Mouse (Mus musculus) forebrain, embryonic 11.5 days (tissue): ENCODE results near the gene Crip2. TPM values are rescaled to one million over a fixed set of nuclear protein-coding genes. Genes with fewer than 3 reads are reported as not detected.

ENCODE experiments used
- ATAC-seq: fragments of 200-750 bp; cut with Nextera tagmentation; replicated peaks from 2 replicates; pipeline ENCODE4 v1.8.0; 2017; ENCODE audit warnings: moderate TSS enrichment; ENCODE audit not compliant: low FRiP score
- DNase-seq: peaks from one replicate; pipeline ENCODE4 v3.0.0-alpha.2; 2017; ENCODE audit warnings: low spot score
- H3K27ac ChIP-seq: fragments of 300-500 bp; sonication (generic); 2 replicates; pipeline ENCODE4 v1.5.1; 2014; ENCODE audit warnings: low read depth, low read length
- H3K27me3 ChIP-seq: fragments of 300-500 bp; sonication (generic); 2 replicates; pipeline ENCODE4 v1.6.1; 2014; ENCODE audit warnings: mild to moderate bottlenecking, low read length, mixed read lengths; ENCODE audit not compliant: control insufficient read depth, insufficient read depth
- H3K36me3 ChIP-seq: fragments of 300-500 bp; sonication (generic); 2 replicates; pipeline ENCODE4 v1.6.1; 2014; ENCODE audit warnings: mild to moderate bottlenecking, low read length, moderate library complexity, mixed read lengths; ENCODE audit not compliant: control insufficient read depth, insufficient read depth
- H3K4me1 ChIP-seq: fragments of 300-500 bp; sonication (generic); replicated peaks from 2 replicates; pipeline ENCODE4 v1.6.1; 2014; ENCODE audit warnings: low read length, mixed read lengths; ENCODE audit not compliant: control insufficient read depth, insufficient read depth
- H3K4me2 ChIP-seq: fragments of 300-500 bp; sonication (generic); 2 replicates; pipeline ENCODE4 v1.6.1; 2014; ENCODE audit warnings: low read depth, mild to moderate bottlenecking, low read length, moderate library complexity, mixed read lengths; ENCODE audit not compliant: severe bottlenecking
- H3K4me3 ChIP-seq: fragments of 300-500 bp; sonication (generic); 2 replicates; pipeline ENCODE4 v1.5.1; 2014; ENCODE audit warnings: low read depth, low read length
- H3K9ac ChIP-seq: fragments of 300-500 bp; sonication (generic); 2 replicates; pipeline ENCODE4 v1.6.1; 2014; ENCODE audit warnings: low read length
- H3K9me3 ChIP-seq: fragments of 300-500 bp; sonication (generic); 2 replicates; pipeline ENCODE4 v1.6.1; 2016; ENCODE audit warnings: low read length, mixed read lengths; ENCODE audit not compliant: control insufficient read depth
- WGBS: fragments of 180-500 bp; shearing (Covaris S2); extraction: QIAGEN DNeasy Blood & Tissue Kit; methylation state at CpG from one replicate; pipeline ENCODE4 v1.1.7; 2014; 5-methylcytosine and 5-hydroxymethylcytosine counted together
- polyA plus RNA-seq: library from polyadenylated mRNA; unstranded; fragments of >200 nt; fragmentation: Nextera tagmentation; extraction: Ambion mirVana; gene quantifications from 2 replicates; pipeline ENCODE4 v1.2.1, GENCODE M21; 2014

Crip2 gene
- 186 and 217 TPM in 2 replicates for polyA plus RNA-seq

DNA sequence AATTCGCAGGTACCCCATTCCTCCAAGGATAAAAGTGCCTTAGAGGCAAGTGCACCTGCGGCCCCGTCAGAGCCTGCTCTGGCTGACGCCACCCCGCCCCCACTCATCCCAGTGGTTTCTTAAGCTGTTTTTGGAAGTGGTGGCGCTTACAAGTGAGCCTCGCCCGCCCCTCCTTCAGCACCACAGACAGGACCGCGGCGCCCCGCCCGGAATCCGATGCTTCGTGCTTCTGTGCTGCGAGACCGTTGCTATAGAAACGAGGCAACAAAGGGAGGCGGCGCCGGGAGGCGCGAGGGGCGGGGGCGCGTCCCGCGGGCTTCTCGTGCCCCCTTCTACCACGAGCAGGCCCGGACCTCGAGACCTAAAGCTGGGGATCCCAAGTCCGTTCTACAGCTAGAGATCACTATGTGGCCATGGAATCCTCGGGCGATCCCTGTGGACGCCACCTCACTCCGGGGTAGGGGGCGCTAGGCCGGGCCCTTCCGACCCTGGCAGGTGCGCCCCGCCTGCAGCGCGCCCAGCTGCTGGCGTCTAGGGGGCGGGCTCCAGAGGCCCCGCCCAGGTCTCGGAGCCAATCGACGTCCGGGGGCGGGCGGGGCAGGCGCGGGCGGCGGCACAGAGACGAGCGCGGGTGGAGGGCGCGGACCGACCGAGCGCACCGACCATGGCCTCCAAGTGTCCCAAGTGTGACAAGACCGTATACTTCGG, at the start of gene Crip2:
Crip2 (plus strand) TSS at position 329 of the 708 bp plus-strand sequence.
- DNase-seq (peak; percentile 97), ATAC-seq (peak; percentile 91)
- under 1% methylated on average over 68 of the region's 68 CpGs for WGBS
- H3K36me3 ChIP-seq: peaks cover 12% of the 10 kb centered on the region; the same call in 1 of the 2 replicates
- H3K27me3 ChIP-seq: no peaks in the 10 kb centered on the region; the same call in none of the 2 replicates
- H3K9ac ChIP-seq: peak within 1 kb of the TSS; percentile 70
- H3K27ac ChIP-seq: peak within 1 kb of the TSS; percentile 86
- peak within 1 kb of the TSS; percentile 72 for H3K4me2 ChIP-seq
- H3K4me1 ChIP-seq: peaks cover 34% of the 10 kb centered on the region
- peak within 1 kb of the TSS; percentile 58 for H3K4me3 ChIP-seq
- H3K9me3 ChIP-seq: no peaks in the 10 kb centered on the region

DNA sequence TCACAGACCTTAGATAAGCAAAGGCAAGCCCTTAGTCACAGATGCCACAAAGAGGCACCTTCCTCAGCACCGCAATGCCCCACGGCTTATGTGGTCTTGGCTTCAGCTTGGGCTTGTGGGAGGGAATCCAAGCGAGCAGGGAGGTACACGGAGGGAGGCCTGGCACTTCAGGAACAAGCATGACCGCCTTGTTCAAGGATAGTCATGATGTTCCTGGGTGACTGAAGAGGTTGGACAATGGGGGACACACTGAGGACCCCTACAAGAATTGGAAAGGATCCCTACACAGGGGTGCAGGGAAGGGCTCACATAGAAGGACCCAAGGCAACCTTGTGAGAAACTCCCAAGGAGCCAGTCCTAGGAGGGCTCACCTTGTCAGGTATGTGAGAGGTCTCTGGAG, 43.0 kb upstream of the Crip2 start:
- H3K4me1 ChIP-seq: peaks cover 17% of the 10 kb centered on the region
- H3K36me3 ChIP-seq: no peaks in the 10 kb centered on the region
- peak overlapping the region; percentile 98; the same call in 1 of the 2 replicates for H3K9ac ChIP-seq
- DNase-seq (no peak), ATAC-seq (no peak)
- H3K27ac ChIP-seq: no peak overlapping the region
- WGBS: 88% methylated on average over 5 of the region's 5 CpGs
- no peaks in the 10 kb centered on the region for H3K9me3 ChIP-seq
- H3K4me2 ChIP-seq: peak overlapping the region; percentile 81; the same call in 1 of the 2 replicates
- peak overlapping the region; percentile 93; the same call in 1 of the 2 replicates for H3K4me3 ChIP-seq
- H3K27me3 ChIP-seq: no peaks in the 10 kb centered on the region

DNA sequence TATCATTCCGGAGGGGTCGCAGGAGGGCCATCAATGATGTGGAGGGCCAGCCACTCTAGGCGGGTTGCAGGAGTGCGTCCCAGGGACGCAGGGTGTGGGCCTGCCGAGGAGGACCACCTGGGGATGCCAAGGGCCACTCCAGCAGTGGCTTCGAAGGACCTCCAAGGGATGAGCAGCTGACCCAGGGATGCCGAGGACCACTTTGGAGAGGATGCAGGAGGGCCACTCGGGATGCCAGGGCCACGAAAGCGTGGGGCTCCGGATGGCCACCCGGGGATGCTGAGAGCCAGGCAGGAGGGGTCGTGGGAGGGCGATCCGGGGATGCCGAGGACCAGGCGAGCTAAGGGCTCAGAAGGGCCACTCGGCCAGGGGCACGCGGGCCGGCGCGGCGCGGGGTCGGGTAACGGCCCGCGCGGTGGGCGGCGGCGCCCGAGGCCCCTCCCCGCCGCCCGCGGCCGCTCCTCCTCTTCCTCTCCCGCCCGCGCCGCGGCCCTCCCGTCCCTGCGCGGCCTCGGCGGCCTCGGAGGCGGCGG, 42.2 kb upstream of the Crip2 start, which contains the start of gene Mta1:
Mta1 (plus strand) TSS at position 530 of the 533 bp plus-strand sequence.
- H3K27me3 ChIP-seq: no peaks in the 10 kb centered on the region
- H3K4me2 ChIP-seq: peak within 1 kb of the TSS; percentile 88
- peak within 1 kb of the TSS; percentile 78 for H3K27ac ChIP-seq
- H3K4me3 ChIP-seq: peak within 1 kb of the TSS; percentile 93
- DNase-seq: peak; percentile 81
- WGBS: 1% methylated on average over 30 of the region's 53 CpGs
- peak within 1 kb of the TSS; percentile 98 for H3K9ac ChIP-seq
- no peaks in the 10 kb centered on the region for H3K36me3 ChIP-seq
- H3K4me1 ChIP-seq: peaks cover 19% of the 10 kb centered on the region
- H3K9me3 ChIP-seq: no peaks in the 10 kb centered on the region
- ATAC-seq: peak; percentile 81

DNA sequence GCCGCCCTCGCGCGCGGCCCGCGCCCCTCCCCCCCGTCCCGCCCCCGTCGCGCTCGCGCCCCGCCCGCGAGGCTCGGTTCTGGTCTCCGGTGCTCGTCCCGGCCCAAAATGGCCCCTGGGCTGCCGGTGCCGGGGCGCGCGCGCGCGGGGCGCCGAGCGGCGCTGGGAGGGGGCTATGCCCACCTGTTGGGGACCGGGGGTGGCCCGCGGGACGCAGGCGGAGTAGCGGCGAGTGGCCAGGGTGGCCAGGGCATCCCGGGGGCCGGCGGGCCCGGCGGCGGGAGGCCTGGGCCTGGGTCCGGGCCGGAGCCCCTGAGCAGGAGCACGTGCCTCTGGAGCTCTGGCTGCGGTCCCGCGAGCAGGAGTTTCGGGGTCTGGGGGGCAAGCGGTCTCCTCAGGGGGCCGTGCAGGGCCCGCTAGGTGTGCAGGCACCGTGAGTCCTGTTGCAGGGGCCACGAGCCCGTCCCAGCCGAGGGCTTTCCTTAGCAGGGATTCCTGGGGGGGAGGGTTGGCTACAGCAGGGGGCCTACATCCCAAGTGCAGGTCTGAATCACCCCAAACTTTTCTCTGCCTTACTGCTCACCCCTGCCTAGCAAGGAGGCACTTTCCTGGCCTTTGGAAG, 41.4 kb upstream of the Crip2 start:
- H3K9ac ChIP-seq: peak overlapping the region; percentile 98
- 2% methylated on average over 42 of the region's 60 CpGs for WGBS
- DNase-seq: peak; percentile 73
- no peaks in the 10 kb centered on the region for H3K27me3 ChIP-seq
- H3K9me3 ChIP-seq: no peaks in the 10 kb centered on the region
- peak; percentile 30; the same call in 1 of the 2 replicates for ATAC-seq
- H3K27ac ChIP-seq: peak overlapping the region; percentile 78
- peaks cover 19% of the 10 kb centered on the region for H3K4me1 ChIP-seq
- peak overlapping the region; percentile 88 for H3K4me2 ChIP-seq
- no peaks in the 10 kb centered on the region for H3K36me3 ChIP-seq
- peak overlapping the region; percentile 93 for H3K4me3 ChIP-seq

DNA sequence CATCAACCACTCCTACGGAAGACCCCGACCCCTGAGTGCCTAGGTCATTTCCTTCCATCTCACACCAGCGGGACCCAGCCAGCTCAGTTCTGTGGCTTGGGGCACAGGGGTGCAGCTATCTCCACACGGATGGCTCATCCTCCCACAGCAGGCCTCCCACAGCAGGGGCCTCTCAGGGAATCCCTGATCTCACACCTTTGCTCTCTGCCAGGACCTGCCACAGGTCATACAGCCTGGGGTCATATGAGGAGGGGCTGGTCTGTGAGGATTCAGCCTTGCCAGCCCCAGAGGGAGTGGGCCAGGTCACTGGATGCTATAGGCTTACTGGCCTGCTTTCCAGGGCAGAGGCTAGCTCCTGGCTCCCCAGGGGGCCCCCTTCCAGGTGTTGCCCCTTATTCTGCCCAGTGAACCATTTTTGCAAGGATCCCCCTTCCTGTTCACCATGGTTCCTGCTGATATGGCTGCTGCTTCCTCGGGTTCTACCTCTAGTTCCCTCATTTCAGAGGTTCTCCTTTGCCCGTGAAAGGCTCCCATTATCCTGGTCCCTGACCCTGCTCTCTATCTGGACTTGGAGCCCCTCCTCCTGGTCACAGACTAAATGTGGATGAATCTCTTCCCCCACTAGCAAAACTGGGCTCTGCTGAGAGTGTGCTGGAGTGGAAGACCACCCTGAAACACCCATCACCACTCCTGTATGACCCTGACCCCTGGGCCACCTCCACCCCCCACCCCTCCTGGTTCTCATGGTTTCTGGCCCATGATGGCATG, 40.4 kb upstream of the Crip2 start:
- ATAC-seq: no peak
- H3K4me2 ChIP-seq: peak overlapping the region; percentile 88
- 41% methylated on average over 6 of the region's 6 CpGs for WGBS
- no peak for DNase-seq
- peak overlapping the region; percentile 98 for H3K9ac ChIP-seq
- H3K4me1 ChIP-seq: peaks cover 19% of the 10 kb centered on the region
- H3K4me3 ChIP-seq: peak overlapping the region; percentile 93
- no peaks in the 10 kb centered on the region for H3K9me3 ChIP-seq
- H3K27me3 ChIP-seq: no peaks in the 10 kb centered on the region
- H3K27ac ChIP-seq: no peak overlapping the region
- no peaks in the 10 kb centered on the region; the same call in 1 of the 2 replicates for H3K36me3 ChIP-seq

DNA sequence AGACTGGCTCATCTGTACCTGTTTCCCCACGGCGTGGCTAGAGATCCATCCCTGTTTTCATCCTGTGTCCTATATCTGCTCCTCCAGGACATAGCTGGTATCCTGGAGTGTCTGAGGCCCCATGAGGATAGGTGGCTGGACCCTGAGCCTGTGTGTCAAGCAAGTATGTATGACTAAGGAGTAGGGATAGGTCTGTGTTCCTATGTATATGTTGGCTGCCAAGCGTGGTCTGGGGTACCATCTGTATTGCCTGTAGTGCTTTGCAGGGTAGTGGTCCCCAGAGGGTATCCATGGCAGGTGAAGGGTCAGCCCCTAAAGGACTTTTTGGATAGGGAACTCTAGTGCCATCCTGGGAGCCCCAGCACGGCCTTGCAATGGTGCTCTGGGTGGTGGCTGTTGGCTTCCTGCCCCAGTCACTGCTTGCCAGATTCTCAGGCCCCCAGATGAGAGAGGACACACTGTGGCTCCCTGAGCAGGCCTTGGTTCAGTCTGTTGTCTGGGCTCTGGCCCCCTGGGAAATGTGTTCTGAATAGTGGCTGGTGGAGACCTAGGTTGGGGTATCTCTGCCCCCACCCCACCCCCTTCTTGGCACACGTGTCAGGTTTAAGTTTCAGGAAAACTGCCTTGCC, 39.5 kb upstream of the Crip2 start:
- Histone ChIP-seq H3K27ac (no peak overlapping the region), H3K27me3 (no peaks in the 10 kb centered on the region), H3K9ac (no peak overlapping the region), H3K36me3 (no peaks in the 10 kb centered on the region; the same call in 1 of the 2 replicates), H3K9me3 (no peaks in the 10 kb centered on the region; the same call in 1 of the 2 replicates), H3K4me3 (no peak overlapping the region), H3K4me1 (peaks cover 19% of the 10 kb centered on the region), H3K4me2 (no peak overlapping the region)
- WGBS: 89% methylated on average over 5 of the region's 5 CpGs
- no peak for ATAC-seq
- no peak for DNase-seq

DNA sequence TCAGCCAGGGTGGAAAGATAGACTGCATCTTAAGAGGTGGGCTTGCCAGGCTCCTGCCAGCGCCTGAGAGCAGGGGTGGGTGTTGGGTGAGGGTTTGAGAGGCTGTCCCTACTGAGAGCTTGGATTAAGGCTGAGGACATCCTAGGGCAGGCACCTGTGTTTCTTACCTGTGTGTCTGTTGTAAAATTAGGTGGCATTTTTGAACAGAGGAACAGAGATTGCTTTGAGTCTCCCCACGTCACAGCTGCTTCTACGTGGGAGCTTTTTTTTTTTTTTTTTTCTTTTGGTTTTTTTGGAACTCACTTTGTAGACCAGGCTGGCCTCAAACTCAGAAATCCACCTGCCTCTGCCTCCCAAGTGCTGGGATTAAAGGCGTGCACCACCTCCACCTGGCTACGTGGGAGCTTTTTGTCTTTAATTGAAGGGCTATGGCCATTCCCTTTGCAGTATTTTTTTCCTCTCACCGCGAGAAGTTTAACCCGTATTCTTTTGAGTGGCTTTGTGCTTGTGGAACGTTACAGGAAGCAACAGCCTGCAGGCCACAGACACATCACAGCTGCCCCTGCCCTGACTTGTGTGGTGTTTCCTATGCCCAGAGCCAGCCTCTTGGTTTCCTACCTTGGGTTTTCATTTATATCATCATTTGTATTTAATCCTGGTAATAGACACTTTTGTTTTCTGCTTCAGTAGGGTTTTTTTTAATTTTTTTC, 38.6 kb upstream of the Crip2 start:
- Histone ChIP-seq H3K36me3 (no peaks in the 10 kb centered on the region; the same call in 1 of the 2 replicates), H3K4me3 (no peak overlapping the region), H3K4me2 (no peak overlapping the region), H3K9ac (no peak overlapping the region), H3K4me1 (peaks cover 19% of the 10 kb centered on the region), H3K27me3 (no peaks in the 10 kb centered on the region), H3K9me3 (no peaks in the 10 kb centered on the region; the same call in 1 of the 2 replicates), H3K27ac (no peak overlapping the region)
- no peak for ATAC-seq
- no peak for DNase-seq
- 85% methylated on average over 9 of the region's 9 CpGs for WGBS
